Mouse (Mus musculus) liver, postnatal 0 days (tissue): ENCODE measurements around the gene Nt5m. TPM values are rescaled to one million over a fixed set of nuclear protein-coding genes. Genes with fewer than 3 reads are reported as not detected.

Experiments
- ATAC-seq: fragments of 200-750 bp; cut with Nextera tagmentation; 2 replicates; pipeline ENCODE4 v1.8.0; 2017; ENCODE audit warnings: mild to moderate bottlenecking, moderate library complexity
- DNase-seq: peaks from one replicate; pipeline ENCODE4 v3.0.0-alpha.2; 2016
- H3K27ac ChIP-seq: fragments of 300-500 bp; sonication (generic); 2 replicates; pipeline ENCODE4 v1.5.1; 2014; ENCODE audit warnings: antibody characterized with exemption, moderate library complexity, mild to moderate bottlenecking, low read depth
- H3K27me3 ChIP-seq: fragments of 300-500 bp; sonication (generic); 2 replicates; pipeline ENCODE4 v1.6.1; 2014; ENCODE audit warnings: low read length, control low read depth, mixed read lengths; ENCODE audit not compliant: insufficient read depth
- H3K36me3 ChIP-seq: fragments of 300-500 bp; sonication (generic); replicated peaks from 2 replicates; pipeline ENCODE4 v1.6.1; 2014; ENCODE audit warnings: mild to moderate bottlenecking, control low read depth, low read length, moderate library complexity, mixed read lengths; ENCODE audit not compliant: insufficient read depth
- H3K4me1 ChIP-seq: fragments of 300-500 bp; sonication (generic); 2 replicates; pipeline ENCODE4 v1.6.1; 2014; ENCODE audit warnings: antibody characterized with exemption, mild to moderate bottlenecking, control low read depth; ENCODE audit not compliant: insufficient read depth
- H3K4me2 ChIP-seq: fragments of 300-500 bp; sonication (generic); 2 replicates; pipeline ENCODE4 v1.6.1; 2014; ENCODE audit warnings: low read depth, mild to moderate bottlenecking, low read length, moderate library complexity, mixed read lengths
- H3K4me3 ChIP-seq: fragments of 300-500 bp; sonication (generic); 2 replicates; pipeline ENCODE4 v1.5.1; 2014; ENCODE audit warnings: low read depth, low read length
- H3K9ac ChIP-seq: fragments of 300-500 bp; sonication (generic); replicated peaks from 2 replicates; pipeline ENCODE4 v1.6.1; 2014; ENCODE audit warnings: mild to moderate bottlenecking, moderate library complexity
- H3K9me3 ChIP-seq: fragments of 300-500 bp; sonication (generic); 2 replicates; pipeline ENCODE4 v1.6.1; 2016; ENCODE audit warnings: mild to moderate bottlenecking, control low read depth, low read length, mixed read lengths
- CTCF ChIP-seq: sonication (generic); IDR thresholded peaks from 2 replicates; pipeline ENCODE4 v1.5.1; 2016; ENCODE audit warnings: antibody characterized with exemption, low read depth
- EP300 ChIP-seq: IDR thresholded peaks from 2 replicates; pipeline ENCODE4 v1.6.1; 2016; ENCODE audit warnings: antibody characterized with exemption, low read depth, mild to moderate bottlenecking
- WGBS: fragments of 180-500 bp; shearing (Covaris S2); extraction: QIAGEN DNeasy Blood & Tissue Kit; methylation state at CpG from one replicate; pipeline ENCODE4 v1.1.7; 2014; ENCODE audit not compliant: insufficient replicate concordance; 5-methylcytosine and 5-hydroxymethylcytosine counted together
- polyA plus RNA-seq: library from polyadenylated mRNA; unstranded; fragments of >200 nt; fragmentation: Nextera tagmentation; extraction: Ambion mirVana; gene quantifications from 2 replicates; pipeline ENCODE4 v1.2.1, GENCODE M21; 2015

Nt5m gene
- polyA plus RNA-seq, 1 experiment from 2014 or later, result 16.0 TPM

DNA sequence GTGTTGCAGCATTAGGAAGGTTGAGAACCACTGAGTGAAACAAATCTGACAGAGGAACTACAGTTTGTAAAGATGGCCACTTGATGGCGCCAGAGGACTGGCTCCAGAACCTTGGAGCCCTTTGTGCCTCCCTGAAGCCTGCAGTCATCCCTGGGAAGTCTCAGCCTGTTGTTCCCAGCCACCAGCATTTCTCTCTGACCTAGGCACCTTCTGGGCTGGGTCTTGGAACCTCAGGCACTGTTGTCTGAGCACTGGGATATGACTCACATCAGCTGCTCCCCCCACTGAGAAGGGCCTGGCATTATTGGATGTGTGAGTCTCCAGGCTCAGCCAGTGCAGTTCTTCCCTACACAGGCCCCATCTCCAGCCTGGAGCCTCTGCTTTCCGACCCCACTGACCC lies 40.8 kb downstream of the Nt5m start:
- Histone ChIP-seq H3K9ac (no peak overlapping the region), H3K9me3 (no peaks in the 10 kb centered on the region), H3K27me3 (no peaks in the 10 kb centered on the region), H3K4me1 (peaks cover 5% of the 10 kb centered on the region), H3K27ac (no peak overlapping the region), H3K4me3 (no peak overlapping the region), H3K4me2 (no peak overlapping the region), H3K36me3 (peaks cover 10% of the 10 kb centered on the region; the same call in 1 of the 2 replicates)
- WGBS, result 14% methylated on average over 2 of the region's 2 CpGs
- ATAC-seq (peak; percentile 70), DNase-seq (peak; percentile 82)
- TF ChIP-seq EP300, result no peak
- peak; percentile 95 for TF ChIP-seq CTCF

DNA sequence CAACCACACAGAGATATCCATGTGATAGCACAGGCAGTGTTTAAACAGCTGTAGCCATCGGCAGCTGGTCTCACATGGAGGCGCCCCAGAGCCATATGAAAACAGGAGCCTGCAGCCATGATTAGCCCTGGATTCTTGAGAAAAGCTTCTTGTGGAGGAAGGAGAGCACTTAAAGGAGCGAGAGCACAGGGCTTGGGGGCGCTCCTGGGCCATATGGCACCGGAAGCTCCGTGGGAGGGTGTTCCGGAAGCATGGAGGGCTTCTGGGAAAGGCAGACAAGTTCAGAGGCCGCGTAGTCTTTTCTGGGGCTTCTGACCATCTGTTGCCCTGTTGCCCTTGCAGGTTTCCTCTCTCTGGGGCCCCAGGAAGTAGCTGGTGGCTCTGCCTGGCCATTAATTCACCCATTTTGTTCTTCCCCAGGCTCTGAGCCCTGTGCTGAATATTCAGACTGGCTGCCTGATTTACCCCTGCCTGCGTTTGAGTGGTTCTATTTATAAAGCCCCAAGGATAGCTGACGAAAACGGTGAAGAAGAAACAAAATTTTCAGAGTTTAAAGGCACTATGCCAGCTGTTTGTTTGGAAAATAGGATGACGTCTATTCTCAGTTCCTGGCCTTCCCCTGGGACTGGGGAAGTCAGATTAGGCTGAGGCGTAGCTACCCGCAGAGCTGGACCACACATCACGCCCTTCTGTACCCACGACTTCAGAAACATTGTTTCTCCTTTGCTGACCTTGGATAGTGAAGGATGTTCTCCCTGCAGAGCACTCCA lies 46.2 kb downstream of the Nt5m start:
- peak overlapping the region; percentile 75 for H3K27ac ChIP-seq
- no peaks in the 10 kb centered on the region for H3K9me3 ChIP-seq
- peak overlapping the region; percentile 35; the same call in 1 of the 2 replicates for H3K4me2 ChIP-seq
- peaks cover 12% of the 10 kb centered on the region for H3K4me1 ChIP-seq
- no peak overlapping the region for H3K4me3 ChIP-seq
- H3K9ac ChIP-seq, result no peak overlapping the region
- H3K27me3 ChIP-seq, result no peaks in the 10 kb centered on the region
- WGBS, result 27% methylated on average over 17 of the region's 17 CpGs
- ATAC-seq, result peak; percentile 72
- no peaks in the 10 kb centered on the region for H3K36me3 ChIP-seq
- TF ChIP-seq EP300 (peak; percentile 81), CTCF (peak; percentile 48)
- DNase-seq, result peak; percentile 63

DNA sequence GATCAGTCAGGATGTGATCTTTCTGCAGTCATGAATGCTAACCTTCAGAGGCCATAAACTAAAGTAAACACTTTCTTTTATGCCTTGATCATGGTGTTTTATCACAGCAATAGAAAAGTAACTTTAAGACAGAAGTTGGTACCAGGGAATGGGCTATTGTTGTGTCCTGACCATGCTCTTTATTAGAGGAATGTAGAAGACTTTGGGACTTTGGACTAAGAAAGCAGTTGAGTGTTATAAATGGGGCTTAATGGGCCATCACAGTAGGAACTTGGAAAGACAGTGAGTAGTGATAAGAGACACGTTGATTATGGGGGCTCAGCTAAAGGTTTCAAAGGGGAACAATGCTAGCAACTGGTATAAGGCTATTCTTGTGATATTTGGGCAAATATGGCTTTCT lies 47.7 kb downstream of the Nt5m start:
- H3K4me2 ChIP-seq, result no peak overlapping the region
- no peaks in the 10 kb centered on the region for H3K27me3 ChIP-seq
- no peak overlapping the region for H3K4me3 ChIP-seq
- ATAC-seq (no peak), DNase-seq (no peak)
- no peaks in the 10 kb centered on the region for H3K36me3 ChIP-seq
- H3K9me3 ChIP-seq, result no peaks in the 10 kb centered on the region
- no peak overlapping the region for H3K27ac ChIP-seq
- 60% methylated on average over 1 of the region's 1 CpGs for WGBS
- H3K9ac ChIP-seq, result no peak overlapping the region
- H3K4me1 ChIP-seq, result peaks cover 12% of the 10 kb centered on the region
- TF ChIP-seq EP300, result no peak
- no peak for TF ChIP-seq CTCF

DNA sequence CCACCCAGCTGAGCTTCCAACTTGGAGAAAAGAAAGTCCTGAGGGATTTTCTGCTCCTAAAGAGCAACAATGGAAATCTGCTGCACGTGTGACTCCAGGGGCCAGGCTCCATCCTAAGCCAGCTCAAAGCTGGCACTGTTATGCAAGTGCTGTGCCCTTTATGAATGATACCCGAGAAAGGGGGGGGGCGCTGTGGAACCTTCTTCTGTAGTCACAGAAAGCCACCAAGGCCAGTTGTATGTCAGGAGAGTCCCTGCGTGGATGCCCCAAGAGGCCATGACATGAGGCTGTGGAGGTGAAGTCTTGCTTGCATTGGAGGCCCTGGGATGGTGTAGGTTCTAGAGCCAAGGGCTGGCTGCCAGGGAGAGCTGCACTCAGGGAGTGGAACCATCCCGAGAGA lies 48.9 kb downstream of the Nt5m start:
- Histone ChIP-seq H3K9me3 (no peaks in the 10 kb centered on the region), H3K9ac (no peak overlapping the region), H3K4me2 (no peak overlapping the region), H3K27ac (no peak overlapping the region), H3K4me1 (peaks cover 15% of the 10 kb centered on the region), H3K4me3 (no peak overlapping the region), H3K27me3 (no peaks in the 10 kb centered on the region), H3K36me3 (no peaks in the 10 kb centered on the region)
- WGBS, result 74% methylated on average over 5 of the region's 5 CpGs
- ATAC-seq (no peak), DNase-seq (no peak)
- TF ChIP-seq EP300, result no peak
- no peak for TF ChIP-seq CTCF

DNA sequence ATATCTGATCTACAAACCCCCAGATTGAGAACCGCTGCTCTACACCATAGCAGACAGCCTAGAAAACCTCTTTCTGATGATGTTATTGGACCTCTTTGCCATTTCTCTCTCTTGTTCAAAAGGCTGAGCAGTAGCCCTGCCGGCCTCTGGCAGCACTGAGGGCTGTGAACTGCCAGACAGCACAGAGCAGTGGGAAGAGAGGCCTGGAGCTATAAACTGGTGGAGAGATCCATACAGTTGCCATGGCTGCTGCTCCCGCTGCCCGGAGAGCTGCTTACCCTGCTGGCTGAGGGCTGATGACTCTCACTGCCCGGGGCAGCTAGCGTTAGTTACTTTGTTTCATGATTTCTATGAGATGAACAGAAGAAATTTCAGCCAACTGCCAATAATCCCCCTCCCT lies 52.6 kb downstream of the Nt5m start:
- no peak for DNase-seq
- TF ChIP-seq CTCF (no peak), EP300 (no peak)
- 75% methylated on average over 6 of the region's 6 CpGs for WGBS

DNA sequence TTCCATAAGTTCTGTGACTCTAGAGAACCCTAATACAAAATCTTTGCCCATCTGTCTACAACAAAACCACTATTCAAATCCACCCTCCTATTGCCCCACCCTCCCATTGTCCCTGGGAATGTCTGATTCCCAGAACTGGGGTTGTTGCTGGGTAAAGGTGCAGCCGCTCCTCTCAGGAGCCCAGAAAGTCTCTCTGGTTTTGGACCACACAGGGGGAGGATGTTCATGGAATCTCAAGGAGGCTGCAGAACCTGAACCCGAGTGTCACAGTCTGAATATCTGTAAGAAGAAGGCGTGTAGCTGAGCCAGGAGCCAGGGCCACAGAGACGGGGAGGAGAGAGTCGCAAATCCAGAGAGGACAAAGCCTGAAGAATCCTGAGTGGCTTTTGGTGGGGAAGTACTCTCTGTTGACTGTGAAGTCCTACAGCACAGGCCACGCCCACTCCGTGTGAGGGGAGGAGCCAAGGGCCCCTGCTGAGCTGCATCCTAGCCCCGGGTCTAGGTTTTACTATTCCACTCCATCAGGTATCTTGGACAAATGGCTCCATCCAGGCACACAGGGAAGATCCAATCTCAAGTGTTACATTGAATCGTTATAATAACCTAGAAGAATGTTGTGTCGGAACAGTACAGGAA lies 54.0 kb downstream of the Nt5m start:
- H3K9ac ChIP-seq, result no peak overlapping the region
- TF ChIP-seq CTCF (no peak), EP300 (no peak)

More for the DNA sequence above, 52.6 kb downstream of the Nt5m start:
- no peak overlapping the region for H3K4me2 ChIP-seq
- H3K4me1 ChIP-seq, result peaks cover 20% of the 10 kb centered on the region
- H3K4me3 ChIP-seq, result no peak overlapping the region
- no peak overlapping the region for H3K9ac ChIP-seq
- no peaks in the 10 kb centered on the region for H3K36me3 ChIP-seq
- no peak overlapping the region for H3K27ac ChIP-seq
- no peaks in the 10 kb centered on the region for H3K9me3 ChIP-seq
- H3K27me3 ChIP-seq, result no peaks in the 10 kb centered on the region
- ATAC-seq, result no peak

More for the DNA sequence above, 54.0 kb downstream of the Nt5m start:
- Histone ChIP-seq H3K36me3 (no peaks in the 10 kb centered on the region), H3K4me1 (peaks cover 20% of the 10 kb centered on the region), H3K27me3 (no peaks in the 10 kb centered on the region), H3K27ac (no peak overlapping the region), H3K4me3 (no peak overlapping the region), H3K9me3 (no peaks in the 10 kb centered on the region), H3K4me2 (no peak overlapping the region)
- ATAC-seq (peak; percentile 35; the same call in 1 of the 2 replicates), DNase-seq (peak; percentile 63)
- WGBS, result 53% methylated on average over 10 of the region's 10 CpGs
